Mouse (Mus musculus): ENCODE measurements around the gene Lrp5.

DNA sequence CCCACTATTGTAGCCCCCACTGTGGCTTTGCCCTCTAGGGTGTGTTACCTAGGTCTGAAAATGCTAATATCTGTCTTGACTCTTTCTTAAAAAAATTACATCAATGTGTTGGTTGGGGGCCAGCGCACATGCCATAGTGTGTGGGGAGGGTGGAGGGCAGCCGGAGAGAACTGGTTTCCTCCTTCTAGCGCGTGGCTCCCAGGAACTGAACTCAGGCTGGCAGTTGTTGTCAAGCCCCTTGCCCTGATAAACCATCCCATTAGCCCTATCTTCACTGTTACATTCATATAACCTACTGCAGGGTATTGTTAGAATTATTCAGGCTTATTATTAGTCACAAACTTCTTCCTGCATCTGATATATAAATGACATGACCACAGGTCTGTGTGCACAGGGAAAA is 96.4 kb downstream of the Lrp5 start:
- TF ChIP-seq POLR2A (IDR thresholded peaks at IDR 0.05; ENCODE audit: extremely low read depth, insufficient read depth, low read length) (no peak), CTCF (IDR thresholded peaks at IDR 0.05; ENCODE audit: extremely low read depth, insufficient read depth, low read length) (no peak)
